In the genomic region with DNA sequence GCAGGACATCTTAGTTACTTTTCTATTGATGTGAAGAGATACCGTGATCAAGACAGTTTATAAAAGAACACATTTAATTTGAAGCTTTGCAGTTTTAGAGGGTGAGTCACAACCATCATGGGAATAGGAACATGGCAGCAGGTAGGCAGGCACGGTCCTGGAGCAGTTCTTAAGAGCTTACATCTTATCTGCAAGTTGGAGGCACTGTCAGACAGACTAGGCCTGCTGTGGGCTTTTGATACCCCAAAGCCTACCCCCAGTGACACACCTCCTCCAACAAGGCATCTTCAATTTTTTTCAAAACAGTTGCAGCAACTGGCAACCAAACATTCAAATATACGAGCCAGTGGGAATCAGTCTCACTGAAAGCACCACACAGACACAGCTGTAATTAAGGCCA, we compare ENCODE assay signal across 31 mouse cellular contexts. TPM values are rescaled to one million over a fixed set of nuclear protein-coding genes. Genes with fewer than 3 reads are reported as not detected.
"Had no signal": no experiment of that assay in that cellular context is flagged by ENCODE, and none has a peak within 500 bp of the region (broad histone marks: within the 10 kb centered on the region; RNA-seq: fewer than 3 reads in every experiment).

No protein-coding gene starts in this region.

- DNase-seq: gastrocnemius, adult 2 months; gastrocnemius, postnatal 10 days; gastrocnemius, postnatal 25 days; heart, adult 18-20 months; heart, postnatal 14 days; heart, postnatal 36 days; kidney, adult 11 months; kidney, adult 2 months; kidney, adult 9 months; kidney, postnatal 14 days; kidney, postnatal 36 days; layer of hippocampus, adult 9-11 months; layer of hippocampus, postnatal 36 days; left cerebral cortex, postnatal 4 days had no signal

- H3K4me2 ChIP-seq: heart, embryonic 11.5 days; heart, embryonic 13.5 days; heart, embryonic 15.5 days; hindbrain, embryonic 13.5 days; hindbrain, embryonic 15.5 days; kidney, embryonic 15.5 days; limb, embryonic 13.5 days had no signal

- H3K27me3 ChIP-seq: heart, embryonic 15.5 days; hindbrain, embryonic 13.5 days; hindbrain, embryonic 15.5 days; kidney, embryonic 15.5 days; limb, embryonic 13.5 days had no signal

- H3K9ac ChIP-seq: heart, embryonic 13.5 days; heart, embryonic 15.5 days; hindbrain, embryonic 13.5 days; hindbrain, embryonic 15.5 days; kidney, embryonic 15.5 days; limb, embryonic 13.5 days had no signal

- ATAC-seq: forebrain, embryonic 16.5 days; hindbrain, postnatal 0 days; intestine, embryonic 16.5 days had no signal

- H3K36me3 ChIP-seq: heart, embryonic 13.5 days; heart, embryonic 15.5 days; hindbrain, embryonic 13.5 days; hindbrain, embryonic 15.5 days; kidney, embryonic 15.5 days; limb, embryonic 13.5 days had no signal

- H3K9me3 ChIP-seq: heart, embryonic 13.5 days; heart, embryonic 15.5 days; hindbrain, embryonic 13.5 days; hindbrain, embryonic 15.5 days; kidney, embryonic 15.5 days; limb, embryonic 13.5 days had no signal

- H3K27ac ChIP-seq: gastrocnemius, adult 2 months; heart, embryonic 13.5 days; heart, embryonic 15.5 days; hindbrain, embryonic 13.5 days; hindbrain, embryonic 15.5 days; hindbrain, postnatal 0 days; kidney, embryonic 15.5 days; kidney, postnatal 0 days; limb, embryonic 13.5 days had no signal

- H3K4me3 ChIP-seq: gastrocnemius, adult 2 months; heart, embryonic 13.5 days; heart, embryonic 15.5 days; hindbrain, embryonic 13.5 days; hindbrain, embryonic 15.5 days; kidney, embryonic 15.5 days; limb, embryonic 13.5 days had no signal

RNA-seq across cellular contexts. Expression of gene Dydc2, which starts 1.3 kb away (rescaled TPM):
- polyA plus RNA-seq: heart, embryonic 15.5 days; heart, postnatal 0 days; intestine, embryonic 14.5 days; intestine, embryonic 16.5 days; kidney, adult 2 months; kidney, embryonic 15.5 days; kidney, postnatal 0 days; large intestine, adult 2 months; limb, embryonic 11.5 days; limb, embryonic 13.5 days had no signal

RNA-seq across cellular contexts. Expression of gene Dydc1, which starts 2.4 kb away (rescaled TPM):
- polyA plus RNA-seq: forebrain, embryonic 16.5 days; frontal cortex, adult 2 months; heart, embryonic 11.5 days; heart, embryonic 13.5 days; heart, embryonic 15.5 days; heart, postnatal 0 days; hindbrain, embryonic 15.5 days; hindbrain, postnatal 0 days; intestine, embryonic 14.5 days; intestine, embryonic 16.5 days; kidney, adult 2 months; kidney, postnatal 0 days; large intestine, adult 2 months; limb, embryonic 11.5 days; limb, embryonic 13.5 days had no signal

RNA-seq across cellular contexts. Expression of gene Mat1a, which starts 34.5 kb away (rescaled TPM):
- polyA plus RNA-seq: forebrain, embryonic 16.5 days; hindbrain, embryonic 11.5 days; hindbrain, embryonic 13.5 days; hindbrain, embryonic 15.5 days; hindbrain, postnatal 0 days; large intestine, adult 2 months; limb, embryonic 11.5 days; limb, embryonic 13.5 days had no signal
